ENCODE assay signal across 9 mouse cellular contexts in genomic region chr10:7590792-7591191, GRCm38 (mm10). TPM values are rescaled to one million over a fixed set of nuclear protein-coding genes. Genes with fewer than 3 reads are reported as not detected.
DNase-seq lines count a peak whose midpoint lies in the region; ATAC-seq and TF ChIP-seq lines count a peak whose summit lies in the region.
"Had no signal": no experiment of that assay in that cellular context is flagged by ENCODE, and none has a peak within 500 bp of the region (broad histone marks: within the 10 kb centered on the region; RNA-seq: fewer than 3 reads in every experiment).

No protein-coding gene starts in this region.

- peak overlapping the region; percentile 91 for H3K27ac ChIP-seq in layer of hippocampus, adult 2 months
- no peak overlapping the region for H3K27ac ChIP-seq in embryonic facial prominence, embryonic 11.5 days (replicated peaks; ENCODE audit: low read depth, low read length)
- no peak overlapping the region for H3K27ac ChIP-seq in hindbrain, postnatal 0 days

- peaks cover 9% of the 10 kb centered on the region; the same call in 1 of the 2 replicates for H3K27me3 ChIP-seq in embryonic facial prominence, embryonic 11.5 days (ENCODE audit: control insufficient read depth, insufficient read depth, low read length)
- H3K27me3 ChIP-seq in hindbrain, postnatal 0 days (ENCODE audit: insufficient read depth, low read length) = no peaks in the 10 kb centered on the region
- no peaks in the 10 kb centered on the region for H3K27me3 ChIP-seq in myocyte (ENCODE audit: control insufficient read depth, insufficient read depth, insufficient read length)

- no peaks in the 10 kb centered on the region for H3K4me1 ChIP-seq in embryonic facial prominence, embryonic 11.5 days (ENCODE audit: control insufficient read depth, insufficient read depth, low read length)
- H3K4me1 ChIP-seq in hindbrain, postnatal 0 days (ENCODE audit: insufficient read depth, low read length) = peaks cover 18% of the 10 kb centered on the region

- DNase-seq in layer of hippocampus, adult 2 months (ENCODE audit: low spot score in 2 of 2) = no peak
- no peak for DNase-seq in layer of hippocampus, postnatal 25 days (ENCODE audit: extremely low spot score in 1 of 2, low spot score in 1 of 2)
- no peak for DNase-seq in embryonic facial prominence, embryonic 11.5 days (ENCODE audit: low spot score)
- no peak for DNase-seq in hindbrain, postnatal 0 days (ENCODE audit: low spot score)
- DNase-seq in left cerebral cortex, postnatal 10 days (ENCODE audit: extremely low spot score in 1 of 2, low spot score in 2 of 2) = no peak
- DNase-seq in thymus, postnatal 10 days (ENCODE audit: low spot score in 2 of 2) = no peak
- DNase-seq in layer of hippocampus, postnatal 36 days = no peak
- DNase-seq: right cerebral cortex, postnatal 14 days had no signal

- no peak for TF ChIP-seq POLR2A in myocyte (IDR thresholded peaks at IDR 0.05; ENCODE audit: insufficient read length, low read depth)

- no peaks in the 10 kb centered on the region for H3K36me3 ChIP-seq in embryonic facial prominence, embryonic 11.5 days (replicated peaks; ENCODE audit: control insufficient read depth, insufficient read depth, low read depth, low read length)
- no peaks in the 10 kb centered on the region for H3K36me3 ChIP-seq in hindbrain, postnatal 0 days (ENCODE audit: insufficient read depth, low read length)
- no peaks in the 10 kb centered on the region for H3K36me3 ChIP-seq in myocyte (ENCODE audit: control insufficient read depth, insufficient read depth)

- no peak for ATAC-seq in embryonic facial prominence, embryonic 11.5 days (replicated peaks; ENCODE audit: insufficient number of reproducible peaks, low FRiP score, low TSS enrichment, low read depth)
- no peak for ATAC-seq in hindbrain, postnatal 0 days

- H3K4me3 ChIP-seq in layer of hippocampus, adult 2 months = peak overlapping the region; percentile 89
- peak overlapping the region; percentile 65 for H3K4me3 ChIP-seq in embryonic facial prominence, embryonic 11.5 days (ENCODE audit: low read depth, low read length)
- H3K4me3 ChIP-seq in hindbrain, postnatal 0 days (ENCODE audit: low read length) = peak overlapping the region; percentile 89
- H3K4me3 ChIP-seq in myocyte = no peak overlapping the region

- H3K9ac ChIP-seq in embryonic facial prominence, embryonic 11.5 days (replicated peaks; ENCODE audit: low read length) = no peak overlapping the region
- peak overlapping the region; percentile 79 for H3K9ac ChIP-seq in hindbrain, postnatal 0 days (replicated peaks; ENCODE audit: low read length)

- no peak for TF ChIP-seq CTCF in layer of hippocampus, adult 2 months (conservative IDR thresholded peaks at IDR 0.05)
- TF ChIP-seq CTCF in hindbrain, postnatal 0 days (IDR thresholded peaks at IDR 0.05; ENCODE audit: low read depth) = no peak

- no peaks in the 10 kb centered on the region for H3K9me3 ChIP-seq in embryonic facial prominence, embryonic 11.5 days (replicated peaks; ENCODE audit: control insufficient read depth, low read length)
- H3K9me3 ChIP-seq in hindbrain, postnatal 0 days (ENCODE audit: low read length) = no peaks in the 10 kb centered on the region

- H3K79me2 ChIP-seq in myocyte (ENCODE audit: control insufficient read depth, insufficient read depth) = no peaks in the 10 kb centered on the region

- WGBS in embryonic facial prominence, embryonic 11.5 days = 4% methylated on average over 8 of the region's 8 CpGs
- WGBS in hindbrain, postnatal 0 days = 4% methylated on average over 8 of the region's 8 CpGs

- peak overlapping the region; percentile 100 for H3K4me2 ChIP-seq in embryonic facial prominence, embryonic 11.5 days (ENCODE audit: low read depth, low read length)
- H3K4me2 ChIP-seq in hindbrain, postnatal 0 days (ENCODE audit: low read depth, low read length) = peak overlapping the region; percentile 96
- H3K4me2 ChIP-seq in myocyte (ENCODE audit: low read depth) = peak overlapping the region; percentile 73

- intact Hi-C loops in left cerebral cortex, postnatal 10 days (cut with DNase I) = no loop called here

- H3ac ChIP-seq in myocyte (ENCODE audit: control insufficient read depth, insufficient read length) = peak overlapping the region; percentile 30

TF ChIP-seq in myocyte, 11 proteins besides CTCF, POLR2A, EP300 and RAD21:
- no peak for TF ChIP-seq REST (IDR thresholded peaks at IDR 0.05; ENCODE audit: insufficient read depth, insufficient read length)
- TF ChIP-seq CEBPB (IDR thresholded peaks at IDR 0.05; ENCODE audit: insufficient read depth, poor library complexity, severe bottlenecking) = no peak
- no peak for TF ChIP-seq MAX (IDR thresholded peaks at IDR 0.05; ENCODE audit: low read depth)
- TF ChIP-seq TCF3 (IDR thresholded peaks at IDR 0.05; ENCODE audit: insufficient read length, low read depth) = no peak
- no peak for TF ChIP-seq POLR2AphosphoS2 (IDR thresholded peaks at IDR 0.05; ENCODE audit: insufficient read length, low read depth)
- no peak for TF ChIP-seq MYOD1 (IDR thresholded peaks at IDR 0.05; ENCODE audit: control insufficient read depth in 1 of 3, insufficient read length in 2 of 3, low read depth in 2 of 3)
- no peak for TF ChIP-seq SRF (IDR thresholded peaks at IDR 0.05; ENCODE audit: control insufficient read depth, insufficient read length, low read depth)
- no peak for TF ChIP-seq USF1 (IDR thresholded peaks at IDR 0.05; ENCODE audit: low read depth)
- no peak for TF ChIP-seq E2F4 (IDR thresholded peaks at IDR 0.05; ENCODE audit: insufficient read depth)
- TF ChIP-seq MYOG (IDR thresholded peaks at IDR 0.05; ENCODE audit: control insufficient read depth in 1 of 3, insufficient read depth in 1 of 3, insufficient read length in 2 of 3, low read depth in 2 of 3) = no peak
- no peak for TF ChIP-seq TCF12 (IDR thresholded peaks at IDR 0.05; ENCODE audit: insufficient read depth, poor library complexity, severe bottlenecking)

RNA-seq across cellular contexts. Expression of gene Lrp11, which starts 1.2 kb away (rescaled TPM):
- total RNA-seq in layer of hippocampus, adult 2 months (2021) = 100 to 1,000 TPM; 197 to 200 TPM
- 100 to 1,000 TPM; 190 to 207 TPM for total RNA-seq in layer of hippocampus, postnatal 25 days (2021)
- 6.1 and 7.5 TPM in 2 replicates for polyA plus RNA-seq in embryonic facial prominence, embryonic 11.5 days (2014; fragmentation: Nextera tagmentation; extraction: Ambion mirVana)
- 162 and 204 TPM in 2 replicates for total RNA-seq in hindbrain, postnatal 0 days (2014; rRNA removed)
- 55.4 and 56.1 TPM in 2 replicates for polyA plus RNA-seq in hindbrain, postnatal 0 days (2015; fragmentation: Nextera tagmentation; extraction: Ambion mirVana)
- polyA plus RNA-seq in myocyte (2012; fragmentation: generic; extraction: Trizol) = 4.8 TPM
- 100 to 1,000 TPM; 113 to 115 TPM for total RNA-seq in left cerebral cortex, postnatal 10 days (2021)
- total RNA-seq in layer of hippocampus, postnatal 36 days (2021) = 100 to 1,000 TPM; 195 to 210 TPM
